Mouse (Mus musculus) lung, postnatal 0 days (tissue): ENCODE measurements around the gene Map3k7cl.

ENCODE experiments used
- CTCF ChIP-seq: IDR thresholded peaks from 2 replicates; pipeline ENCODE4 v1.5.1; 2016; ENCODE audit warnings: antibody characterized with exemption, mild to moderate bottlenecking
- EP300 ChIP-seq: IDR thresholded peaks from 2 replicates; pipeline ENCODE4 v1.6.1; 2016; ENCODE audit warnings: antibody characterized with exemption, mild to moderate bottlenecking, control low read depth

DNA sequence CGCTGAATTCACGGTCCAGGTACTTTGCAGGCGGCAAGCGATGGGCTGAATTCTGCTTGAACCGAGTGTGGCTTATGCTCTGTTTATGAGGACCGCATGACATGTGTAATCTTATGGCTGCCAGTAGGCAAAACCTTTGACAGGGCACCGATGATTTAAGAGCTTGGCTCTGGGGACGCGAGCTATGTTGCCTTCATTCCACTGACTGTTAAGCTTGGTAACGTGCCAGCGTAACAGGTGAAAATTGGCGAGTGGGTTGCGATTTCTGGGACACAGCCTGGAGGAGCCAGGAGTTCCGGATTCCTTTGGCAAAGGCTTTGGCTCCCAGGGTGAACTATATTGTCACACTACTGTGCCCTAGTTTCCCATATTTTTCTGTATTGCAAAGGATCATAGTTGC is 26.3 kb downstream of the Map3k7cl start:
- TF ChIP-seq CTCF (no peak), EP300 (no peak)
